Mouse (Mus musculus) yolk sac, embryonic 10.5 days (tissue): Measurements from ENCODE around the gene Gm10645.
A peak's percentile ranks its signal among the peaks of the same experiment; 100 is the strongest.

ENCODE experiments used
- DNase-seq: peaks from one replicate; pipeline ENCODE4 v3.0.0-alpha.2; 2017; ENCODE audit warnings: low spot score

The Gm10645 gene

DNA sequence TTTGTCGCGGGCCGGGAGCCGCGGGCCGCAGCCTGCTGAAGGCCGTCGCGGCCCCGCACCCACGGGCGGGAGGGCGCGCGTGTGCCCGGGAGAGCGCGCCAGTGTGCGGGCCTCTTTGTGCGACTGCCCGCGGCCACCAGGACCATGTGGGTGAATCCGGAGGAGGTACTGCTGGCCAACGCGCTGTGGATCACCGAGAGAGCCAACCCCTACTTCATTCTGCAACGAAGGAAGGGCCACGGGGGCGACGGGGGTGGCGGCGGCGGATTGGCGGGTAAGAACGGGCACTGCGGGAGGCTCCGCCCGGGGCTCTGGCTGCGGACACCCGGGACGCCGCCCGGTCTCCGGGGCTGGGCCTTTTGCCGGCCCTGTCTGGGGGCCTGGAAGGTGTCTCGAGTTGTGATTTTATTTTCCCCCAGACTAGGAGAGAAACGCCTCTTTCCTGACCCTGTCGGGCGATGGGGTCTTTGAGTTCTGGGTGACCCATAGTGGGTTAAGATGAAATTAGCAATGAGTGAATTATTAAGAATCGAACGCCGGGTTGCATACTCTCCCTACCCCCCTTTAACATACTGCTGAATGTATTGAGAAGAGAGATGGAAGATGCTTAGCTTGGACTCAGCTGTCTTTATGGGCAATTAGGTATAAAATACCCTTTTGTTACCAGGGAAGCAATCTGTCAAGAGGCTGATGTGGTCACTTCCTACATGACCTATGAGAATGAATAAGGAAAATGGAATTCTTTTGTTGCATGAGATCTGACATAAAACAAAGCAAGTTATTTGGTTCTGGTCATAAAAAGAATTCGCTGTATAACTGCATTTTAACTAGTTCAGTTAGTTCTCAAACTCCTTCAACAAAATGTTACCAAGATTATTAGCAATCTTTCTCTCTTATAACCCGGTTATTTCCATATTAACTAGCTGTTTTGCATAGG, at the start of gene Gm10645:
Gm10645 (minus strand) TSS at position 240 of the 937 bp plus-strand sequence.
- DNase-seq, result no peak

DNA sequence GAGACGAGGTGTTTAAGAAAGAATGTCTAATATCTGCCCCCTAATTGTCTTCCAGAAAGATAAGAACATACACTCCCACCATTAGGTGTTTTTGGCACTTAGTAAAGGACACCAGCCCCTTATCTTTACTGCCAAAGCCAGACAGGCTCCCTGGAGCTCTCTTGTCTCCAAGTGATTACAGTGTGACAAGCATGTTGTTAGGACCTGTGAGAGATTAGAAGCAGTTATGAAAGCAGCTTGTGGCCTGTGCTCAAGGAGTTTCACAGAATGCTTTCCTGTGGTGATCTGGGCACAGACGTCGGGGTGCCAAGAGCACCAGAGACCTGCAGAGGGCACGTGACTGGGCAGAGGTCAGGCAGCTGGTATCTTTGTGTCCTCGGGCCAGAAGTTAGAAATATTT, 49.1 kb upstream of the Gm10645 start:
- DNase-seq, result no peak

DNA sequence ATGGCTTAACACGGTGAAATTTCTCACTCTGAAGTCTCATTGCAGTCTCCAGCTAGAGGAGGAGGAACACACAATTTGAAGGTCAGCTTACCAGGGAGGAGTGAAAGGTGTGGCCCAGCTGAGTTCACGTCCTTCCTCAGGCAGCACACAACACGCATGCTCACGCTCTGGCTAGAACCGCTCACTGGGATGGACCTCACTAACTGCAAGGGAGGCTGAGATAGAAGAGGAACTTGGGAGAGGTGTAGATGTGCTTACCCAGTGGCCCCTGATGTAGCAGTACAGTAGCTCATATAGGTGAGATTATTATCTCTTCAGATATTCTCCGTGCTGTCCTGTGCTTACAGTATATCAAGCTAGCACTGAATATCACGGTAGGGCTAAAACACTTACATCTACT, 44.7 kb upstream of the Gm10645 start:
- DNase-seq, result no peak

DNA sequence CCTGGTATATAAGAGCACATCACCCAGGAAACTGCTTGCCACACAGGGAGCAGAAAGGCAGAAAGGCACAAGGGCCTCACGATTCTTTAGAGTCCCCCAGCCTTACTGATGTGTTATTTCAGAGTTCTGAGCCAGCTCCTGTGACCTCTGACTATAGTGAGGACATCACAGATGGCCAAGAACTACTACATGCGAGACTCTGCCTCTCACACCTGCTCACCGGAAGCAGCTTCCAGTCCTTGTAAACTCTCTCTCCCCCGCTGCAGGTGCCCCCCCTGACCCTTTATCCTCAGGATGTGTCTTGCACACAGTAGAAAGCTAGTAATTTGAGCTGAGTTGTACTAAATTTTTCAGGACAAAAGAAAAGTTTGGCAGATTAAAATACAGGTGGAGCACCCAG, 43.6 kb upstream of the Gm10645 start:
- no peak for DNase-seq

DNA sequence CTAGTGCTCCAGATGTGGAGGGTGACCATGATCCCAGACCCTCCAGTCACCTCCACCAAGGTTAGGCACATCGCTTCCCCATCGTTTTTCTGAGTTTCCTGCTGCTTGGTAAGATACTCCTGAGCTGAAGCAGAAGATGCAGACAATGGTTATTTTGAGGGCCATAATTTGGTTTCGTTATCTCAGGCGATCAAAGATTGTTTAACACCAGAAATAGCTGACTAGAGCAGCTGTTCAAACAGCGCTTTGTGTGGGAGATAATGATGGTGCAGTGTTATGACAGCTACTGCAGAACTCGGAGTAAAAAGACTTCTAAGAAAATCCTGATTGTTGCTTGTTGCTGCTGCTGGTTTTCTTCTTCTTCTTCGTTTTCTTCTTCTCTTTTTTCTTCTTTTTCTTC, 39.9 kb upstream of the Gm10645 start:
- no peak for DNase-seq

DNA sequence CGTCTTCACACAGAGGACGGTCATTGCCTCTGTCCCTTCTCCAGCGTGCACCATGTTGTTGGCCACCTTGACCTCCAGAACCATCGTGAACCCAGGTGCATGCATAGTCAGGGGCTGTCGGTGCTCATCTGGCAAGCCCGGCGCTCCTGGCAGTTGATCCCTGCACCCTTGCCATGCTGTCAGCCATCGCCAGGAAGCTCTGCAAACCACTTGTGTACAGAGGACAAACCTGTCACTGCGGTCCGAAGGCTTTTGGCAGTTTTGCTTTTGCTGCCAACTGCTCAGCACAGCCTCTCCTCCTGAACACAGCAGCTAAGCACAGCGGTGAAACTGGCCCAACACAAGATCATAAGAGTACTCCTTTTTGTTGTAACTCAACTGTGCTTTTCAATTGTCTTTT, 37.0 kb upstream of the Gm10645 start:
- no peak for DNase-seq

DNA sequence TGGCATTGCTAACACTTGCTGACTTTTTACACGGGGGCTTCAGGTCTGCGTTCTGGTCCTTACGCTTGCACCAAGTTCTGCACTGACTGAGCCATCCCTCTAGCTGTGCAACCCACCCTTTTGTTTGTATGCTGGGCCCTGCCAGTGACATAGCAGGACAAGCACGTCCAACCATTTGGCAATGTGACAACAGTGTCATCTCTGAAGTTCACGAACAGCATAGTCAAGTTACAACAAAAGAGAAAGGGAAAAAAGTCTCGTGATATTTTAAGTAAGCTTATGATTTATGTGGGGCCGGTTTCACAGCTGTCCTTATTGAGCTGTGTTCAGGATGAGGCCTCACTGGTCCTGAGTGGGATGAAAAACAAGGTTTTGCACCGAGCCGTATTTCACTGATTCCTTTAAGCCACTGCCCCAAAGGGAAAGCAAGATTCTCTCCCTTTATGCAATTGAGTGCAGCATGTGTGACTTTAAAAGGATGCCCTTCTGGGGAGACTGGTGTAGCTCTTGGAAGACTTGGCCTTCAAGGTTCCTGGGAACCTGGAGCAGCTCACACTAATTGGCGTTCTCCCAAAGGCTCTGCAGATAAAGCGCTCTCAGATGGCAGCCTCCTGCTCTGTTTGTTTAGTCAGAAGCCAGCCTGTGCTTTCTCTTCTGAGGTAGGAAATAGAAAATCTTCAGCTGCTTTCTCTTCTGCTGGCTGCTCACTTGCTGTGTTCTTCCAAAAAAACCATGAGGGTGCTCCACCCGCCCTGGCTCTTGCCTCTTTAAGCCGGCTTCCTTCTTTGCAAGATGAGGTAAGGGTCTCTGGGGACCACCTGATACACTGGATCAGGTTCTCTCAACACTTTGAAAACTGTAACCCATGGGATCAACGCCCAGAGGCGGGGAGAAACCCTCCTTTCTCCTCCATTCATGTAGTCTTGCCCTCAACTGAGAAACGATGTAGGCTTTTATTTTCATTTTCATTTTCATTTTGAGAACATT, 34.5 kb upstream of the Gm10645 start:
- DNase-seq, result no peak

DNA sequence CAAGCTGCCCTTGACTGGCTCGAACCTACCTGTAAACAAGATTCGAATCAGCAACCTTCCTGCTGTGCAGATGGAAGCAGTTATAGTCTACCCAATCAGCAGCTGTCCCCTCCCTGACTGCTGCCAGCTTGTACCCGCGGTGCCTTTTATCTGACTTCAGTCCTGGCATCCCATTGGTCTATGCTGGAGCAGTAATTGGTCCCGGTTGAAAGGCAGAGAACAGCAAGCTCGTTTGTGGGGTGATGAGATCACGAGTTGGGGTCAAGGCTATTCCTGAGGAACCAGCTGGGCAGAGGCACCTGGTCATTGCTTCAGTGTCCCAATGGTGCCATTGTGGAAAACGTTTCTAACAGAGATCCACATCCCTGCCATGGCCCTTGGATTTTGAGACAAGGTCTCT, 33.7 kb upstream of the Gm10645 start:
- no peak for DNase-seq

DNA sequence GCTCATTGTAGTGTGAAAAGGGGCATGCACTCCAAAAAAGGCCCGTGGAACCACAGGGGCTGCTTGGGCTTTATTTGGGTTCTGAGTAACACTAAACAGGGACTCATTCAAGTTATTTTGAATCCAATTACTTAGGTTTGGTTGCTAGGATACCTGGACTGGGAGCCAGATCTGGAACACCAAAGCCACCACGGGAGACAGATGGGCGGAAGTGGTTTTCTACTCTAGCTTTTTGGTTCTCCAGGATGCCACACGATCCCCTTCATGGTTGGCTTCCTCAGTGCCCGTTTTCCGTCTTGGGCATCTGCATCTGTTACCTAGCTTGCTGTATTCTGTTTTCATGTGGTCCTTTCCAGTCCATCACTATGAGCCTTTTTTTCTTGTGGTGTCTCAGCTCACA, 30.1 kb upstream of the Gm10645 start:
- no peak for DNase-seq

DNA sequence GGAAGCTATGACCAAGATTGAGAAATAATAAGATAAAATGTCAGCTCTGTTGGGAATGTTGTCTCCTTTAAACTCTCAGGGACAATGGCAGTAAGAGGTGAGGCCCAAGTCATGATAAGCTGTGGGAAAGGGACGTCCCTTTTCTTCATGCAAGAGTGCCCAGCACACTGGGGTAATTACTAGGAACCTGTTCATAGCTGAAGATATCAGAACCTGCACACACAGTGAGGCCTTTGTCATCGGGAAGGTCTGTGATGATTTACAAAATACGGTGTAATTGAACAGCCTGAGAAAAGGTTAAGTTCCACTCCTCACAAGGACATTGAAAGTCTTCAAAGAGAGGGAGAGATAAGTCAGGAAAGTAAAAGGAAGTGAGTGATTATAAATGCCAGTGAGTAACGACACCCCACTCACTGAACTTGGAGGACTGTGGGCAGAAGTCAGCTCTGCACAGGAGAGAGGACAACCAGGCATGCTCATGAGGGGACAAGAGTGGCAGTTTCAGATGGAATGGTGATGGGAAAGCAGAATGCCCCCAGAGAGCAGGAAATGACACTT, 23.6 kb upstream of the Gm10645 start:
- DNase-seq, result no peak

DNA sequence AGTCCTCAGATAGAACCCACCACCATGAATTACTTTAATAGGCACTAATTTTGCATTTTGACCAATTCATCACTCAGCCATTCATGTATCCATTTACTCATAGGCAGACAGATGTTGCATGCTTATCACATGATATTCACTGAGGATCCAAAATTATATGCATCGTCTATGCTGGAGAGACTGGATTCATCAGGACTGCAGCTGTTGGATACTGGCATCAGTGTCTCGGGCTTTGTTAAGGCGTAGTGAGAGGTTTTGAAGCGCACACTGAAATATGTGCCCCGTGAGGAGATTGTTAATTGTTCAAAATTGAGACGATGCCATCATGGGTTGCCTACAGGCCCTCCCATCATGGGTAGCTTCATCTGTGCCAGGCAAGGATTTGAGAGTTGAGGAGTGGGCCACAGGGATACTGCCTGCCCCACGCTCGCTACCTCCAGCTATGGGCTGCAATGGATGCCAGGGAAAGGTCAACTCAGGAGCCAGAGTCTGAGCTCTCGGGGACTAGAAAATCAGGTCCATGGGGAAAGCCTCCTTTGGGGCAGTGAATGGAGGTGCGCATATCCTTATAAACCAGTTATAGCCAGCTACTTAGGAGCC, 21.5 kb upstream of the Gm10645 start:
- no peak for DNase-seq

DNA sequence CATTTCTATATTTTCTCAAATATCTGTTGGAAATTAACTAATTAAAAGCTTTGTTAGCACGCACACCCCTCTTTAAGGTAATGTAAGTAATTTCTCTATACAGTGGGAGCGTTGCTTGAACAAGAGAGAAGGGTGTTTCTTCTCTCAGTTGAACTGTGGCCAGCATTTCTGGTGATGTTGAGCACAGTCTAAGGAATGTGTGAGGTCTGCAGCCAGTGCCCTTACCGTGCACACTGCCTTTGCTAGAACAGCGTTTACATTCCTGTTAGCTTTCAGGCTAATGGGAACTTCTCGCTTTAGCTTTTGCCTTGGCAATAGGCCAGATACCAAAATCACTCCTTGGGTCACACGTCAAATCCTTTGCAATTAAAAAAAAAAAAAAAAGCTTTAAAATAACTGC, 20.4 kb upstream of the Gm10645 start:
- no peak for DNase-seq

DNA sequence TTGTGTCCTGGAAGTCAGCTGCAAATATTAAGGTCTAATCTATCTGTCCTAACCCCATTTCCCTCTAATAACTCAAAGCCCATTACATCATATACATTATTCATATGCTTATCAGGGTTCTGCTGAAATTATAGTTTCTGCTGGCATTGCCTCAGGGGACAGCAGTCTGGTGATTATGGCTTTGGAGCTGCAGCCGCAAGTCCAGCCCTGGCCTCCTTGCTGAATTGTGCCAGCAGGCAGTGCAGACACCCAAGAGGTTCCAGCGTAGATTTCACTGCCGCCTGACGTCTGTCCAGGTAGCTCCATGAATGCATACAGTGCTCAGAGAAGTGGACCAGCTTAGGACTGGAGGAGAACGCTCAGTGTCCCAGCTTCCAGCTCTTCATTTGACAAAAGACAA, 16.8 kb upstream of the Gm10645 start:
- DNase-seq, result no peak

DNA sequence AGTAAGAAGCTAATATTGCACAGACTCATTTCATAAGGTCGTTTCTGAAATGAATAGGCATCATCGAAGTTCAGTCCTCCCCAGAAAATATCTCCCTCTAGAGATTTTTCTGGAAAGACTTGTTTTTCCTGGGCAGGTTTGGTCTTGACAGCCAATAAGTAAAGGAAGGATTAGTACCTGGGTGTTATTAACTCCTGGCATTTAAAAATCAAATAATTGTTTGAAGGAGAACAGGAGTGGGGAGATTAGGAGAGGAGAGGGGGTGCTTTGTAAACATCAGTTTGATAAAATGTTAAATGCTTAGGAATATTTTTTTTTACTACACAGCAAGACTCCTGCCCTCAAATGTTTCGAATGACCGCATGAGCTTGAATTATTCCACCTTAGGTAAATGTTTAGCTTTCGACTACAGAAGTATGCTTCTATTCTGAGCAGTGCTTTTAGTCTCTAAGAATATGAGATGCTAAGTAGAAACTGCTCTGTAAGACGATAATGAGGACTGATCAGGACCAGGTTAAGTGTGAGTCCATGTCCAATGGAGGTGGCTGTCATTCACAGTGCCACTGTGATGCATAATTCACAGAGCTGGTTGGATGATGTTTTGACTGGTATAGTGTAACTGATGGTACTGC, 16.0 kb upstream of the Gm10645 start:
- DNase-seq, result no peak

DNA sequence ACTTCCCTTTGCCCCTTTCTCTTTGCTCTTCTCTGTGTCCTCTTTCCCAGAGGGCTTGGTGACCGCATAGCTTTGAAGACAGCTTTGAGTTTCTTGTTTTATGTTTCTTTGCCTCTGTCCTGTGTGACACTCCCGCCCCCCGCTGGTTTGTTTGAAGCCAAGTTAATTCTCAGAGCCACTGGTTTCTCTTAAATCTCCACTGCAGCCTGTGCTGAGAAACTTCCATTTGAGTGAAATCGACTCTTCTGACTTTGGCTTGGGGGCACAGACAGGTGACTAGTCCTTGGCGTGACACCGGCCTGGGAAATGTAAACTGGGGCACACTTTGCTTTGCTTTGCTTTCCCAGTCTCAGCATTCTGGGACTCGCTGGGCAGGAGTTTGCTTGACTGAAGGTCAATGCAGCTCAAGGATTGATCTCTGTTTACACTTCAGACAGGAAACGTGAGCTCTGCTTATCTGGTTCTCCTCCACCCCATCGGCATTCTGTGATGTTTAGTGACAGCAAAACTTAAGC, 12.3 kb upstream of the Gm10645 start:
- DNase-seq, result peak; percentile 82

DNA sequence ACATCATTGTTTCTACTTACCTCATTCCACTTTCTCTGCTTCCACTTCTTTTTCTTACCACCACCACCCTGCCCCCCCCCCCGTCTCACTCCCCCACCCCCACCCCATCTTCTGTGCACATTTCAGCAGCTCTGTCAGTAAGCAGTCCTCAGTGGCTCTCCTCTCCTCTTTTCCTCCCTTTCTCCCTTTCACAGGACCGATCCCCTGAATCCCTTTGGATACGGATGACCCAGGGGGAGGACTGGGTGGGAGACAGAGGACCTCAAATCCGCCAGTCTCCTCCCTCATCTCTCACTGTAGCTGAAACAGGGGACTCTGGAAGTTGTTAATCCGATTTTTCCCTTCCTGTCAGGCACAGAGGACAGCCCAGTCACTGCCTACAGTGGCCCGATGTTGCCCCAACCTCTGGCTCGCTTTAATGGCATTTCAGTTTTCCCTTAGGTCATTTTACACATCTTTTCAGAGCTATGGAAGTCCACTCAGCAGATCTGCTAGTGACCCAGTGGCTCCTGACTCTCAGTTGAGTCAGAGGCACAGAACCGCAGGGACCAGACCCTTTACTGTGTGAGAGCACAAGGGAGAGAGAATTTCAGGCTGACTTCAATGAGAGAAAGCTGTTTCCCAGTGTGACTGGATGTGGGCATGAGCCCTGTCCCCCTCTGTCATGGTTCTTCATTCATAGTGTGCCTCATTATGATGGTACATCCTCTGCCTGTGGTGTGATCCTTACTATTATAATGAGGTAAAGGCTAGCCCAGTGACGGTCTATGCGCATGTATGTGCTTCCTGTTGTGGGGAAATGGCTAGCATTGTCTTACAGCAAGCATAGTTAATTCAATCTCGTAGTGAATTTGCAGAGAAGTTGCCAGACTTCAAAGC, 11.6 kb upstream of the Gm10645 start:
- peak; percentile 28 for DNase-seq

DNA sequence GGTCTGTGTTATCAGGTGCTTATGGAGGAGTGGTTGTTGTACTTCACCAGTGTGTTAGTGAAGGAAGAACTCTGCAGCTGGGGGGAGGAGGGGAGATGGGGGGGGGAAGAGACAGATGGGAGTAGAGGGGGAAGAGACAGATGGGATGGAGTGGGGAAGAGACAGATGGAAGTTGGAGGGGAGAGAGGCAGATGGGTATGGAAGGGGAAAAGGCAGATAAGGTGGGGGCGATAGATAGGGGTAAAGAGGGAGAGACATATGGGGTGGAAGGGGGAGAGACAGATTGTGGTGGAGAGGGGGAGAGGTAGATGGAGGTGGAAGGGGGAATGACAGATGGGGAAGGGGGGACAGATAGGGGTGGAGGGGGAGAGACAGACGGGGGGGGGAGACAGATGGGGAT, 10.8 kb upstream of the Gm10645 start:
- no peak for DNase-seq

DNA sequence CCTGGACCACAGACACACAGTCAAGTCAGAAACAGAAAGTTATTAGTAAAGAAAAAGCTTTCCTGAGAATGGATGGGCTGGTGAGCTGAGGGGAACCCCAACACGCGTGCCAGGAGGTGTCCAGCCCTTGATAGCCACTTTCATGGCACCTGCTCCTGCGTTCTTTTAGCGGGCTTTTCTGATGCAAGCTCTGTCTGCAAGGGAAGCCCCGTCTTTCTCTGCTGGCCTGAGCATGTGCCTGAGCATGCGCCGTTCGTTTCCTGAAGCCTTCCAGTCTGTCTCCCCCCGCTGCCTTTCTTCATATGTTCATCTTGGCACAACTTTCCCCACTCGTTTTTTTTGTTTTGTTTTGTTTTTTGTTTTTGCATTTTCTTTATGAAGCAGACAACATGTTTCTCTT, 9.7 kb upstream of the Gm10645 start:
- DNase-seq, result no peak

DNA sequence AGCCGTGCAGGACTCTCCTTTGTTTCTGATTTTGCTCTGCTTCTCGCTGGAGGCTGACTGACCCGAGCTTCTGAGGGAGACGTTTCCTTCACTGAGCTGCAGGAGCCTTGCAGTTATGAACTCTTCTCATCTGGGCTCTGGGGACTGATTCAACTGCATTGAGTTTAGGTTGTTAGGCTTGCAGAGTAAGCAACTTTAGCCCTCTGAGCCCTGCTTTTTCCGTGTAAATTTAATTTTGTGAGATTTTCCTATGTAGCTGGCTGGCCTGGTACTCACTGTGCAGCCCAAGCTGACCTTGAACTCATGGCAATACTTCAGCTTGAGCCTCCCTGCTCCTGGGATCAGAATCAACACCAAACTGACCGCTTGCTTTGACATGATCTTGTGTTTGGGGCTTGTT, 4.9 kb upstream of the Gm10645 start:
- no peak for DNase-seq

DNA sequence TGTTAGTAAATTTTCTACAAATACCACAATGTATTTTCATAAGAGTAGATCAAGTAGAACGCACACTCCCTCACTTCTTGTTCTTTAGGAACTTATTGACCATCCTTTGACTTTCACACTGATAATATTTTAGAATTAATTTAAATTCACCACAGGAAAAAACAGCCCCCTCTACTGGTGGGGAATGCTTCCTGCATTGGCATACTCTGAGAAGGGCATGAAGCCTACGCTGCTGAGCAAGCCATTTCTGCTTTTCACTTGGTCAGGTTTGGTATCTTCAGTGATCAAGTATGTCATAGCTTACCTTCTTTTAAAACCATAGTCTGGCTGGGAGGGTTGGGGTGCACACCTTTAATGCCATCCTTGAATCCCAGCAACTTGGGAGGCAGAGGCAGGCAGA, 3.7 kb upstream of the Gm10645 start:
- no peak for DNase-seq
